Mouse (Mus musculus): Measurements from ENCODE around the gene Hyal2. TPM values are rescaled to one million over a fixed set of nuclear protein-coding genes. Genes with fewer than 3 reads are reported as not detected.
A peak's percentile ranks its signal among the peaks of the same experiment; 100 is the strongest.
"Not testable (repeated sequence)": the region's sequence is repeated elsewhere in the genome, so short reads cannot be mapped to it uniquely, and the experiment has no call there.

Gene Hyal2
- total RNA-seq, 2 experiments from 2014 or later: 9.3 to 10.1 TPM

GRCm38 (mm10) chr9:107544729-107545128 lies 23.0 kb upstream of the Hyal2 start:
- intact Hi-C loops (cut with DNase I): no loop called here
- no peak for DNase-seq (ENCODE audit: low spot score in 2 of 2)

GRCm38 (mm10) chr9:107545199-107545598 lies 22.5 kb upstream of the Hyal2 start:
- intact Hi-C loops (cut with DNase I): no loop called here
- no peak for DNase-seq (ENCODE audit: low spot score in 2 of 2)

GRCm38 (mm10) chr9:107545602-107546001 lies 22.1 kb upstream of the Hyal2 start:
- intact Hi-C loops (cut with DNase I): no loop called here
- peak; percentile 63 to 74 for DNase-seq (ENCODE audit: low spot score in 2 of 2)

- DNase-seq (ENCODE audit: low spot score in 2 of 2): peak; percentile 88 to 92
- intact Hi-C loops (cut with DNase I): no loop called here
Measured at GRCm38 (mm10) chr9:107547026-107547425, 20.7 kb upstream of the Hyal2 start, which contains the start of gene Zmynd10. TSS of gene Zmynd10 (plus strand) at chr9:107547298.

DNA sequence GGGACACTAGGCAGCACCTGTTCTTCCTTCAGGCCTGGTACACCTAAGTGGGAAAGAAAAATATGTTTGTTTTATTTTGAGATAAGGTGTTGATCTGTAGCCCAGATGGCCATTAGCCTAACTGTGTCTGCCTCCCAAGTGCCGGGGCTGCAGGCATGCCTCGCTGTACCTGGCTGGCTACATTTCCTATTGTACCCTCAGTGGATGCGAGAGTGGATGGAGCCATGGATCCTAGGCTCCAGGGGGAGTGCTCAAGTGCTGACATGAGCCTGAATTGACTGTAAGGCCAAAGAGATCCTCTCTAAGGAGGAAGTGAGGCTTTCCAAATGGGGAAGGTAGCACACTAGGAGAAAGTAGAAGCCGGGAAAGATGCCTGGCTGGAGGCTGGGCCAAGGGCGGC lies 19.8 kb upstream of the Hyal2 start:
- no peak for DNase-seq (ENCODE audit: low spot score in 2 of 2)
- intact Hi-C loops (cut with DNase I): no loop called here

DNA sequence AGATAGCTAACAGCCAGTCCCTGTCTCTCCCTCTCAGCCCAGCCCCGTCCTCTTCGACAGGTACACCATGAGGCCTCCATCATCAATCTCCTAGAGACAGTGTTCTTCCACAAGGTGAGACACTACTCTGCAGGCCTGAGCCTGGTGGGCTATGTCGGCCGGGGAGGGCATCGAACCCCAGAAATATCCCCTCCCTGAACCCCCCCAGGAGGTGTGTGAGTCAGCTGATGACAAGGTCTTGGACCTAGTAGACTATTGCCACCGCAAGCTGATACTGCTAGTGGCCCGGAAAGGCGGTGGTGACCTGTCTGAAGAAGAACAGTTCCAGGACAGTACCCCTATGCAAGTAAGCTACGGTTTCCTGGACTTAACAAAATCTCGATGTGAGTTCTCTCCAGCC lies 18.9 kb upstream of the Hyal2 start:
- intact Hi-C loops (cut with DNase I): no loop called here
- no peak for DNase-seq (ENCODE audit: low spot score in 2 of 2)

DNA sequence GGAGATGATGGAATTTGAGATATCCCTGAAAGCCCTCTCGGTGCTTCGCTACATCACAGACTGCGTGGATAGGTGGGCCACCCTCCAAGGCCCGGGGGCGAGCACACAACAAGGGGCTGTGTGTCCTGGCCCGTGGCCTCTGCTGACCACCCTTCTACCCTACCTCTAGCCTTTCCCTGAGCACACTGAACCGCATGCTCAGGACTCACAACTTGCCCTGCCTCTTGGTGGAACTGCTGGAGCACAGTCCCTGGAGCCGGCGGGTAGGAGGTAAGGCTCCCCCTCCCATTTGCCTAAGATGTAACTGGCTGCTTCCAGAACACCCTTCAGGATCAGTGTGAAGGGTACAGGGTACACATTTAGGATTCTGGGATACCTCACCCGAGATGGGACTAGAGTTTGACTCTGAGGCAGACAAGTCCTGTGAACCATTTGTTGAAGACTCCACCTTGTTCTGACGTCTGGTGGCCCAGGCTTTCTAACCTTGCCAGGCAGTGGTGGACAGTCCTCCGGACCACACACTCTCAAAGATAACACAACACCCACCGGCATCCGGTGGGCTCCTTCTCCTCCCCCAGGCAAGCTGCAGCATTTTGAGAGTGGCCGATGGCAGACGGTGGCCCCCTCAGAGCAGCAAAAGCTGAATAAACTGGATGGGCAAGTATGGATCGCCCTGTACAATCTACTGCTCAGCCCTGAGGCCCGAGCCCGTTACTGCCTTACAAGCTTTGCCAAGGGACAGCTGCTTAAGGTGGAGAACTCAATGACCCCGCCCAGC lies 18.3 kb upstream of the Hyal2 start:
- DNase-seq (ENCODE audit: low spot score in 2 of 2): no peak
- intact Hi-C loops (cut with DNase I): no loop called here

GRCm38 (mm10) chr9:107550491-107551116 lies 17.1 kb upstream of the Hyal2 start:
- no peak for DNase-seq (ENCODE audit: low spot score in 2 of 2)
- intact Hi-C loops (cut with DNase I): no loop called here

DNA sequence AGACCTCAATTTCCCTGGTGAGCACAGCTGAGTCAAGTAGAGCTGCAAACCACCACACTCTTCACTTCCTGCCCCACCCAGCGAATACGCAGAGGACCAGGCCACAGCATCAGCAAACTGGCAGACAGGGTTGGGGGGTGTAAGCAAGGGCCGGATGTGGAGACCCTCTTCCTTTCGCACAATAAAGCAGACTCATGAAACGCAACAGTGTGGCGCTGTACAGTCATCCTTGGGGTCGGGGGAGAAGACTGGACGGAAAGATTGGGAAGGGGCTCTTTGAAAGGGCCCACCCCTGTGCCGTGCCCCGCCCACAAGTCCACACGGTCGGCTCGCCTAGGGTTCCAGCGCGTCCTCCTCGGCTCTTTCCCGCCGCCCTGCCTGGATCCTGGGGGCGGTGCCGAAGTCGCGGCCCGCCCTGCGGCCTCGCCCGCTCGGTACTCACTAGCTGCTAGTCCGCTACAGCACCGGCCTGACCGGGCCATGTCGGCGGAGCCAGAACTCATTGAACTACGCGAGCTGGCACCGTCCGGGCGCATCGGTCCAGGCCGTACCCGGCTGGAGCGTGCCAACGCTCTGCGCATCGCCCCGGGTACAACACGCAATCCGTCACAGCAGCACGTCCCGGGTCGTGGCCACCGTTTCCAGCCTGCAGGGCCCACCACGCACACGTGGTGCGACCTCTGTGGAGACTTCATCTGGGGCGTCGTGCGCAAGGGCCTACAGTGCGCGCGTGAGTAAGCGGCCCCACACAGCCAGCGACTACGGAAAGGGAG lies 16.4 kb upstream of the Hyal2 start, which contains the start of gene Rassf1:
Gene Rassf1 (plus strand): TSS at position 439 of the 773 bp plus-strand sequence.
- peak in 1 of 2 experiments; percentile 30 for DNase-seq (ENCODE audit: low spot score in 2 of 2)
- intact Hi-C loops (cut with DNase I): no loop called here

DNA sequence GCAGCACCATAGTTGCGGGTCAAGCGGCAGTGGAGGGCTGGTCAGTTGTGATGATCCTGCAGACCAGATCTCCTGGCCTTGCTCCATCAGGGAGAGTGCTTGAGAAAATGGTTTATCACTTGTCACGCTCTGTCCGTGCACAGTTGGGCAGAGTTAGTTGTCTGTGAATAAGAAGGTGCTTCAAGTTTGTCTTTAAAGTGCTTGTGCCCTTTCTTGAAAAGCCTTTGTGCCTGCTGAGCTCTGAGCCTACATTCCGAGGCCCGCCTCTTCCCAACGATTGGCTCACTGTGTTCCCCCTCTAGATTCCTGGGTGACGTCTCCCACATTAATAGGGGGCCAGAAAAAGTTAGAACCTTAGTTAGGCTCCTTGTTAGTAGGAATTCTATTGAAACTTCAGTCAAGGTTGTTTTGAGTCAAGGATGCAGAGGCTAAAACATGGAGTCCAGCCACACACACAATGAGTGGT lies 15.8 kb upstream of the Hyal2 start:
- intact Hi-C loops (cut with DNase I): no loop called here
- no peak for DNase-seq (ENCODE audit: low spot score in 2 of 2)

DNA sequence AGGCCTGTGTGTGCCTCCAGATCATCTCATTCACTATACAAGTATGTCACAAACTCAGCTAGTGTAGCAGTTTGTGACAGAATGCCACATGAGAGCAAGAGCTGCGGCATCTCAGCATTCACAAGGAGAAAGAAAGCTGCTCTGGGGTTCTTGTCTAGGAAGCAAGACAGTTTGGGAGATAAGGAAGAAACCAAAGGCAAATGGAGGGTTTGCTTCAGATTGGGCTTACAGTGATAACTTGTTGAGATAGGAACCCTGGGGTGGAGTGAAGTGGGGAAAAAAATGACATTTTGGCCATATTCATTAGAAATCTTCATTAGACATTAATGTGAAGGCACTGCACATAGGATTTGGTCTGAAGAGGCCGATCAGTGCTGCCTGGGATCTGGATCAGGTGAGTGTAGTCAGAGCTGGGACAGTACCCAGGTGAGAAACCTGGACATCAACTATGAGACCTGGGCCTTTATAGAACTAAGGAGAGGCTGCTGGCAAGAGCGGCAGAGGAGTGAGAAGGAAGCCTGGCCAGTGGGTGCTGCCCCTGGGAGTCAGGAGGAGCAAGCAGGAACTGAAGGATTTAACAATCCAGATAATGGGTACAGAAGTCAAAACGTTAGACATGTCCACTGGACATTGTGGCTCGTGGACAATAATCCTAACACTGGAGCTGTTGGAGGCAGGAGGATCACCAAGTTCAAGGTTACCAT lies 14.9 kb upstream of the Hyal2 start:
- no peak for DNase-seq (ENCODE audit: low spot score in 2 of 2)
- intact Hi-C loops (cut with DNase I): no loop called here

GRCm38 (mm10) chr9:107553541-107554318 lies 14.0 kb upstream of the Hyal2 start:
- DNase-seq (ENCODE audit: low spot score in 2 of 2): peak in 1 of 2 experiments; percentile 32
- intact Hi-C loops (cut with DNase I): no loop called here

- intact Hi-C loops (cut with DNase I): no loop called here
- DNase-seq (ENCODE audit: low spot score in 2 of 2): peak; percentile 93 to 98
Measured at GRCm38 (mm10) chr9:107554319-107554825, 13.4 kb upstream of the Hyal2 start.

GRCm38 (mm10) chr9:107555031-107555457 lies 12.7 kb upstream of the Hyal2 start:
- intact Hi-C loops (cut with DNase I): no loop called here
- peak in 1 of 2 experiments; percentile 44 for DNase-seq (ENCODE audit: low spot score in 2 of 2)

- intact Hi-C loops (cut with DNase I): no loop called here
- no peak for DNase-seq (ENCODE audit: low spot score in 2 of 2)
Measured at GRCm38 (mm10) chr9:107555701-107556100, 12.0 kb upstream of the Hyal2 start.

DNA sequence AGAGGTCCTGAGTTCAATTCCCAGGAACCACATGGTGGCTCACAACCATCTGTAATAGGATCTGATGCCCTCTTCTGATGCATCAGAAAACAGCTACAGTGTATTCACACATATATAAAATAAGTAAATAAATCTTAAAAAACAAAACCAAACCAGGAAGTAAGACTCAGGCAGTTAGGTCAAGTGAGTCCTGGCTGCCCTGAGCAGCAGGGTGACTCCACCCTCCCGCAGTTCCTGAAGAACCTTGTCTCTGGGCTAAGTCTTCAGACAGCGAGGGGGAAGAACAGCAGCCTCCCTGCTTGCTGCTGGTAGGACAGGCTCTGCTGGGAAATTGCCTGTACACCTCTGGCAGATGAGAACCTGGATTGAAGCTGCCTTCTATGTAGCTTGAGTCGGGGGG lies 11.4 kb upstream of the Hyal2 start:
- intact Hi-C loops (cut with DNase I): no loop called here
- DNase-seq (ENCODE audit: low spot score in 2 of 2): no peak

DNA sequence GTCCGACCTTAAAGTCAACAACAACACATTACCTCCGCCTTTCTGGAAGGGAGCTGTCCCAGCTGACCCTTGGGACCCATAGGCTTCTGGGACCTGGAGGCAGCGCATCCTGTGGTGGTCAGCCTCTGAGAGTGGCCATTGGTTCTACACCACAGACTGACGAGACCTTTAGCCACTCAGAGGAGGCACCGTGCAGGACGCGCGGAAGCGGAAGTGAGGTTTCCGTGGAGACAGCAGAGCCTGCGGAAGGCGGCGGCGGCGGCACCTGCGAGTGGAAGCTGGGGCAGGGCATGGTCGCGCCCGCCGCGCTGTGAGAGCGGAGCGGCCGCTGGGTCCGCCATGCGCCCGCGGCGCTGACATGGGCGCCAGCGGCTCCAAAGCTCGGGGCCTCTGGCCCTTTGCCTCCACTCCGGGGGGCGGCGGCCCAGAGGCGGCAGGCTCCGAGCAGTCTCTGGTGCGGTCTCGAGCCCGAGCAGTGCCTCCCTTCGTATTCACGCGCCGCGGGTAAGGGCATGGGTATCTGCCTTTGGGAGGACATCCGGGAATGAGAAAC lies 4.6 kb upstream of the Hyal2 start, which contains the start of gene Tusc2:
Gene Tusc2 (plus strand): TSS at position 227 of the 553 bp plus-strand sequence.
- intact Hi-C loops (cut with DNase I): no loop called here
- DNase-seq (ENCODE audit: low spot score in 2 of 2): peak; percentile 95 to 99

DNA sequence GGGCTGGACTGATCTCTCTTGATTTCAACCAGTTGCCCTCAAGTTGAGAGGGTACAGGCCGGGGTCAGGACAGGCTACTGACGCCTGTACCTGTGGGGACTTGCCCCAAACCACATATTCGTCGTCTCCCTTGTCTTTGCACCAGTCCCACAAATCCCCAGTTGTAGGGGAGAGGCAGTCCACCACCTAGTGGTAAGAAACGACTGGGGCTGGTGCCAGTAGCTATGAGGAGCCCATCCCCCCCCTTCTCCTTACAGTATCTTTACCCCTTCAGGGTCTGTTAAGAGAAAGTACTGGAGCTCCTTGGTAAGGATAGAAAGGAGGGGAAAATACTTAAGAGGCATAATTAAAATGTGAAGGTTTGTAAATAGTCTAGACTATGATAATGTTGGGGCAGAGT lies 2.2 kb upstream of the Hyal2 start:
- intact Hi-C loops (cut with DNase I); DNase-seq (ENCODE audit: low spot score in 2 of 2): not testable (repeated sequence)
